Mouse (Mus musculus): ENCODE data around the gene Dcpp3. TPM values are rescaled to one million over a fixed set of nuclear protein-coding genes. Genes with fewer than 3 reads are reported as not detected.
"Not testable (repeated sequence)": the region's sequence is repeated elsewhere in the genome, so short reads cannot be mapped to it uniquely, and the experiment has no call there.

The Dcpp3 gene
- polyA plus RNA-seq (2015; fragmentation: Nextera tagmentation; extraction: Ambion mirVana), result not detected in 2 replicates

DNA sequence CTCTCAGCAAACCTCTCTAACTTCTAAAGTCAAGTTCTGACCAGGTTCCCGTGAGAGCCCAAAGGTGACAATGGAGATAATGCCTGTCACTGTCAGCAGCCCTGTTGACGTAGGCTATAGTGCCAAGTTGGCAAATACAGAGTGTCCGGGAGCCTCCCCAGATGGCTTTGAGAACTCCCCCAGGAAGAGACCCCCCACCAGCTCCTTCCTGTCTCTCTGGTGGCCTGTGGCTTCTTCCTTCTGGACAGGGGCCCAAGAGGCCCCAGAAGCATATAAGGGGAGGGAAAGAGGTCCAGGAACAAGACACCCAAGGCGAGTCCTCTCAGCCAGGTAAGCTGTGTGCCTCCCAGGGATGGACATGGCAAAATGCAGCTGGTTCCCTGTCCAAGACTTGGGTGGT is at the start of gene Dcpp3:
Gene Dcpp3, plus strand, starts transcription at position 301 of the 400 bp plus-strand sequence.
- not testable (repeated sequence) for H3K9me3 ChIP-seq (ENCODE audit: control insufficient read depth, low read length); H3K36me3 ChIP-seq (ENCODE audit: control insufficient read depth, insufficient read depth); H3K4me2 ChIP-seq (ENCODE audit: low read length); H3K4me1 ChIP-seq (replicated peaks; ENCODE audit: control insufficient read depth, insufficient read depth, low read length); H3K27ac ChIP-seq (ENCODE audit: low read length); H3K27me3 ChIP-seq (replicated peaks; ENCODE audit: control insufficient read depth, insufficient read depth, low read length); H3K9ac ChIP-seq (replicated peaks; ENCODE audit: low read depth, low read length); H3K4me3 ChIP-seq (replicated peaks; ENCODE audit: low read length); ATAC-seq
- WGBS, result 76% methylated on average over 4 of the region's 4 CpGs

DNA sequence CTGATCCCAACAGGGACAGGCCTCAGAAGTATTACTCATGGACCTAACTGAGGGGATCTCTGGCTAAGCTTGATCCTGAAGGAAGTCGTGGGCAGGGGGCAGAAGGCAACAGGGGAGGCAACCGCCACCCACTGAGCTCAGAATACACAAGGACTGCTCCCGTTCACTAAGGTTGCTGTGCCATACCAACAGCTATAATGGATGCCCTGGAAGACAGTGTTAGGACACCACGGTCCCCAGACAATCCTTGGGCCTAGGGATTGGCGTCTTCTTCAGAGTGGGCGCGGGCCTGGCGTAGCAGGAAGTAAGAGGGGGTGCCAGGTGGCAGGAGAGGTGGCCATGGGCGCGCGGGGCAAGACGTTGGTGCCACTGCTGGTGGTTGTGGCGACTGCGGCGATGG is 49.5 kb upstream of the Dcpp3 start, which contains the start of gene Prss21:
Gene Prss21, plus strand, starts transcription at position 301 of the 400 bp plus-strand sequence.
- Histone ChIP-seq H3K9ac (replicated peaks; ENCODE audit: low read depth, low read length) (no peak within 1 kb of the TSS), H3K36me3 (ENCODE audit: control insufficient read depth, insufficient read depth) (no peaks in the 10 kb centered on the region), H3K9me3 (ENCODE audit: control insufficient read depth, low read length) (no peaks in the 10 kb centered on the region), H3K27ac (ENCODE audit: low read length) (no peak within 1 kb of the TSS), H3K4me1 (replicated peaks; ENCODE audit: control insufficient read depth, insufficient read depth, low read length) (no peaks in the 10 kb centered on the region), H3K27me3 (replicated peaks; ENCODE audit: control insufficient read depth, insufficient read depth, low read length) (no peaks in the 10 kb centered on the region), H3K4me2 (ENCODE audit: low read length) (no peak within 1 kb of the TSS), H3K4me3 (replicated peaks; ENCODE audit: low read length) (no peak within 1 kb of the TSS)
- no peak for ATAC-seq
- 84% methylated on average over 15 of the region's 15 CpGs for WGBS

DNA sequence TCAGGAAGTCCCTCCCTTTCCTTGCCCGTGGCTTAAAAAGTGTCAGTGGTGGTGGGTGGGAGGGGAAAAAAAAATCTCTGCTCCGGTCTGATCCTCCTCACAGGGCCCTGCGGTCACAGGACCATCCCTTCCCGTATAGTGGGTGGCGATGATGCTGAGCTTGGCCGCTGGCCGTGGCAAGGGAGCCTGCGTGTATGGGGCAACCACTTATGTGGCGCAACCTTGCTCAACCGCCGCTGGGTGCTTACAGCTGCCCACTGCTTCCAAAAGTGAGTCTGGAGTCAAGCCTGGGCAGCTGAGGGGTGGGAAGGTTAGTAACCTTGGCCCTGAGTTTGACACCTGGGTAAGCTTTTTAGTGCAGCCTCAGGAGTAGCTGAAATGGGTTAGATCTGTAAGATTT is 48.7 kb upstream of the Dcpp3 start:
- no peak for ATAC-seq
- 91% methylated on average over 11 of the region's 11 CpGs for WGBS

DNA sequence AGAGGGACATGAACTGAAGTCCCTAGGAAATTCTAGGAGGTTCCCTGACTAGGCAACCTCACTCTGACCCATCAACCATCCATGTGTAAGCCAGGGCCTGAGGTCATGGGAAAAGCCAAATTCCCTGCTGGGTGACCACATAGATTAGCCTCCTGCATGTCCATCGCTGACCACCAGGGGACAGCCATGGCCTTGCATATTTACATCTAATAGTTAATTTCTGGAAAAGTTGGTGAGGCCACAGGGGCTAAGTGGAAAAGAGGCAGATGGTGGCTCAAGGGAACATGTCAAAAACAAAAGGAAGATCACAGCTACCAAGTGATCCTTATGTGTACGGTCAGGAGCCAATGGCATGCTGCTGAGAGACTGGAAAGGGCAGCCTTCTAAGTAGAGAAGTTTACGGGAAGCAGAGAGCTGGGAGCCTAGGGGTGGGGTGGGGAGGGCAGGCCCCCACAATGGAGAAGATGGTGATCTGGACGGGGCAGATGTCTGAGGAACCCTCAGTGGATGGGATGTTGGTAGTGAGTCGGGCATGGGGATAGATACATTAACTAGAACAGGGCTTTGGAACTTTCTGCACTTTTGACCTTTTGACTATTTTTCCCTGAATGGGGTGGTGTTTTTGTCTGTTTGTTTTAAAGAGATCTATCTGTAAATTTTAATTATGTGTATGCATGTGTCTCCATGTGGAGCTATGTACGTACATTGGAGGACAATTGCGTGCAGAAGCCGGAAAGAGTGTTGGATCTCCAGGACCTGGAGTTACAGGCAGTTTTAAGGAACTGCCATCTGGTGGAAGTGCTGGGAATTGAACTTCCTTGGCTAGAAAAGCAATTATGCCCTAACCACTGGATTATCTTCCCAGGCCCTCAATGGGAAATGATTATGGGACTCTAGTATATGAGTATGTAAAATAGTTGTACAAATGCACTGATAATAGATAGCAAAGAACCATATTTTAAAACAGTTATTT is 43.1 kb upstream of the Dcpp3 start:
- WGBS, result 46% methylated on average over 8 of the region's 8 CpGs
- ATAC-seq, result no peak
- Histone ChIP-seq H3K4me1 (replicated peaks; ENCODE audit: control insufficient read depth, insufficient read depth, low read length) (no peaks in the 10 kb centered on the region), H3K4me2 (ENCODE audit: low read length) (no peak overlapping the region), H3K9me3 (ENCODE audit: control insufficient read depth, low read length) (no peaks in the 10 kb centered on the region), H3K27me3 (replicated peaks; ENCODE audit: control insufficient read depth, insufficient read depth, low read length) (no peaks in the 10 kb centered on the region), H3K36me3 (ENCODE audit: control insufficient read depth, insufficient read depth) (no peaks in the 10 kb centered on the region), H3K4me3 (replicated peaks; ENCODE audit: low read length) (no peak overlapping the region), H3K27ac (ENCODE audit: low read length) (no peak overlapping the region), H3K9ac (replicated peaks; ENCODE audit: low read depth, low read length) (no peak overlapping the region)

More for the DNA sequence above, 48.7 kb upstream of the Dcpp3 start:
- H3K4me1 ChIP-seq (replicated peaks; ENCODE audit: control insufficient read depth, insufficient read depth, low read length), result no peaks in the 10 kb centered on the region
- H3K27ac ChIP-seq (ENCODE audit: low read length), result no peak overlapping the region
- H3K27me3 ChIP-seq (replicated peaks; ENCODE audit: control insufficient read depth, insufficient read depth, low read length), result no peaks in the 10 kb centered on the region
- H3K4me2 ChIP-seq (ENCODE audit: low read length), result no peak overlapping the region
- H3K36me3 ChIP-seq (ENCODE audit: control insufficient read depth, insufficient read depth), result no peaks in the 10 kb centered on the region
- no peak overlapping the region for H3K4me3 ChIP-seq (replicated peaks; ENCODE audit: low read length)
- no peaks in the 10 kb centered on the region for H3K9me3 ChIP-seq (ENCODE audit: control insufficient read depth, low read length)
- H3K9ac ChIP-seq (replicated peaks; ENCODE audit: low read depth, low read length), result no peak overlapping the region

DNA sequence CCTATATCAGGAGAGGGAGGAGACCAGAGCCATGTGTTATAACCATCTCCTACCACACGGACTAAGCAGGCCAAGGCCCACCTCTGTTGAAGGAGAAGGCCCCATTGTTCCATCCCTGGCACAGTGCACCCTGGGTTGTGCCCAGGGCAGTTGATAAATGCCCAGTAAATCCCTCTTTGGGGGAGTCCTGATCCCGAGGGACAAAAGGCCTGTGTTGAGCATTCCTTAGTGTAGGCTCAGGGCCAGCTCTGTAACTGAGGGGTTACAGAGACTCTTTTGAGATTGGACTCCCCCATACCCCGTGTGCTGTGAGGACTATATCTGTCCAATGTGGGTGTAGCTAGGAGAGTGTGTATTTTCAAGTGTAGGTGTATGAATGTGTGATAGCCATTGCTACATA is 40.5 kb upstream of the Dcpp3 start:
- Histone ChIP-seq H3K4me3 (replicated peaks; ENCODE audit: low read length) (no peak overlapping the region), H3K27me3 (replicated peaks; ENCODE audit: control insufficient read depth, insufficient read depth, low read length) (no peaks in the 10 kb centered on the region), H3K27ac (ENCODE audit: low read length) (no peak overlapping the region), H3K9me3 (ENCODE audit: control insufficient read depth, low read length) (no peaks in the 10 kb centered on the region), H3K4me1 (replicated peaks; ENCODE audit: control insufficient read depth, insufficient read depth, low read length) (no peaks in the 10 kb centered on the region), H3K9ac (replicated peaks; ENCODE audit: low read depth, low read length) (no peak overlapping the region), H3K4me2 (ENCODE audit: low read length) (no peak overlapping the region), H3K36me3 (ENCODE audit: control insufficient read depth, insufficient read depth) (no peaks in the 10 kb centered on the region)
- ATAC-seq, result peak; percentile 78
- WGBS, result 30% methylated on average over 3 of the region's 3 CpGs

DNA sequence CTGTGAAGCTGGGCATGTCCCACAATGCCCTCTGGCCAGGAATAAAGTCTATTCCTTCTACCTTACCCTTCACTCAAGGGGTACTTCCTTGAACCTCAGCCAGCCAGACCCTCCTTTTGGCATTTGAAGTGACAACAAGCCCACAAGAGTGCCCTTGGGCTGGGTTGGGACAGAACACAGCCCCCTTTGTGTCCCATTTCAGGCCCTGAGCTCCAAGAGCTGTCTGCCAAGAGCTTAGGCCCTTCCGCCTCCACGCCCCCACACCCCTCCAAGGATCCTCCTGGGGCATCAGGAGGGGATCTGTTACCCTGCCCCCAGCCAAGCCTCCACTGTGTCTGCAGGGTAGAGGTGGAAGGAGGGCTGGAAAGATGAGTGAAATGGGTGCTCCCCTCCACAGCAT is 40.1 kb upstream of the Dcpp3 start:
- H3K4me1 ChIP-seq (replicated peaks; ENCODE audit: control insufficient read depth, insufficient read depth, low read length), result no peaks in the 10 kb centered on the region
- H3K4me2 ChIP-seq (ENCODE audit: low read length), result no peak overlapping the region
- ATAC-seq, result peak; percentile 52
- H3K9me3 ChIP-seq (ENCODE audit: control insufficient read depth, low read length), result no peaks in the 10 kb centered on the region
- H3K9ac ChIP-seq (replicated peaks; ENCODE audit: low read depth, low read length), result no peak overlapping the region
- H3K27me3 ChIP-seq (replicated peaks; ENCODE audit: control insufficient read depth, insufficient read depth, low read length), result no peaks in the 10 kb centered on the region
- H3K4me3 ChIP-seq (replicated peaks; ENCODE audit: low read length), result no peak overlapping the region
- WGBS, result 74% methylated on average over 2 of the region's 2 CpGs
- no peaks in the 10 kb centered on the region for H3K36me3 ChIP-seq (ENCODE audit: control insufficient read depth, insufficient read depth)
- no peak overlapping the region for H3K27ac ChIP-seq (ENCODE audit: low read length)

DNA sequence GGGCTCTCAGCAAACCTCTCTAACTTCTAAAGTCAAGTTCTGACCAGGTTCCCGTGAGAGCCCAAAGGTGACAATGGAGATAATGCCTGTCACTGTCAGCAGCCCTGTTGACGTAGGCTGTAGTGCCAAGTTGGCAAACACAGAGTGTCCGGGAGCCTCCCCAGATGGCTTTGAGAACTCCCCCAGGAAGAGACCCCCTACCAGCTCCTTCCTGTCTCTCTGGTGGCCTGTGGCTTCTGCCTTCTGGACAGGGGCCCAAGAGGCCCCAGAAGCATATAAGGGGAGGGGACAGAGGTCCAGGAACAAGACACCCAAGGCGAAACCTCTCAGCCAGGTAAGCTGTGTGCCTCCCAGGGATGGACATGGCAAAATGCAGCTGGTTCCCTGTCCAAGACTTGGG is 36.7 kb upstream of the Dcpp3 start, which contains the start of the genes Dcpp1 and Dcpp2:
Gene Dcpp1, plus strand, starts transcription at position 301 of the 400 bp plus-strand sequence.
Gene Dcpp2, plus strand, starts transcription at position 305 of the 400 bp plus-strand sequence.
- 82% methylated on average over 4 of the region's 4 CpGs for WGBS
- ATAC-seq; H3K9ac ChIP-seq (replicated peaks; ENCODE audit: low read depth, low read length); H3K36me3 ChIP-seq (ENCODE audit: control insufficient read depth, insufficient read depth); H3K4me3 ChIP-seq (replicated peaks; ENCODE audit: low read length); H3K27me3 ChIP-seq (replicated peaks; ENCODE audit: control insufficient read depth, insufficient read depth, low read length); H3K9me3 ChIP-seq (ENCODE audit: control insufficient read depth, low read length); H3K4me2 ChIP-seq (ENCODE audit: low read length); H3K27ac ChIP-seq (ENCODE audit: low read length); H3K4me1 ChIP-seq (replicated peaks; ENCODE audit: control insufficient read depth, insufficient read depth, low read length): not testable (repeated sequence)

DNA sequence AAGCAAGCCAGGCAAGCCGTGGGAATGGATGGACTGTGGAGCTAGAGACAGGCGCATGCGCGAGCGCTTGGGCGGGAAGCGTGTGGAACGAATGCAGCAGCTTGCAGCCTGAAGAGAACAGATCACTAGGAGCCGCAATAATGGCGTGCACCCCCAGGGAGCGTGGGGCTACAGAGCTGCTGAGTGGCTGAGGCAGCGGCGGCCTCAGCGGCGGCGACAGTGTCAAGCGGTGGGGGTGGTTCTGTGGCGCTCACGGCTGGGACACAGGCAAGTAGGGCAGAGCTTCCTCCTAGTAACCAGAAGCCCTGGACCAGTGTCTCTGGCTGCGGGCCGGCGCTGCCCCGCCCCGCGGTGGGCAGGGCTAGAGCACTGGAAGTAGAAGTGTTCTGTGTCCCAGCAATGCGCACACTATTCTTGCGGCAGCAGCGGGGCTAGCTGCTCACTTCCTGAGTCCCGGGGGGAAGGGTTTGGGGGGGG is 7.3 kb downstream of the Dcpp3 start:
- peak; percentile 99 for ATAC-seq
- under 1% methylated on average over 29 of the region's 29 CpGs for WGBS
- H3K4me1 ChIP-seq (replicated peaks; ENCODE audit: control insufficient read depth, insufficient read depth, low read length), result peaks cover 10% of the 10 kb centered on the region
- peak overlapping the region; percentile 90 for H3K27ac ChIP-seq (ENCODE audit: low read length)
- peak overlapping the region; percentile 65 for H3K9ac ChIP-seq (replicated peaks; ENCODE audit: low read depth, low read length)
- no peaks in the 10 kb centered on the region for H3K36me3 ChIP-seq (ENCODE audit: control insufficient read depth, insufficient read depth)
- no peaks in the 10 kb centered on the region for H3K27me3 ChIP-seq (replicated peaks; ENCODE audit: control insufficient read depth, insufficient read depth, low read length)
- peak overlapping the region; percentile 95 for H3K4me2 ChIP-seq (ENCODE audit: low read length)
- H3K9me3 ChIP-seq (ENCODE audit: control insufficient read depth, low read length), result no peaks in the 10 kb centered on the region
- H3K4me3 ChIP-seq (replicated peaks; ENCODE audit: low read length), result peak overlapping the region; percentile 52

DNA sequence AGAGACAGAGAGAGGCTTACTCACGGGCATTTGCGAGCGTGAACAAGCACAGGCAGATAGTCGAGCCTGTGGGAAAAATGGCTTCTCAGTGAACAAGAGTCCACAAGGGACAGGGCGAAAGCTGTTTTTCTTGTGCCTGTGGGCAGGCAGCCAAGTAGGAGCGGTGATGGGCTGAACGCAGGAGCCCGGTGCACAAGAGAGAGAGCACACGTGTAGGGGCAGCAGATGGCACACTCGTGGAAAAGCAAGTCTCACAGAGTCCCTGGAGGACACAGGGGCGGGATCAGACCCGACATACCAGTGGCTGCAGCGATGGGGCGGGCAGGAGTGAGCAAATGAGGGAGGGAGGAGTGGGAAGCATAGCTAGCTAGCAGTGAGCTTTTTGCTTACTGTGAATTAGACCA is 7.8 kb downstream of the Dcpp3 start:
- Histone ChIP-seq H3K27ac (ENCODE audit: low read length) (peak overlapping the region; percentile 90), H3K4me1 (replicated peaks; ENCODE audit: control insufficient read depth, insufficient read depth, low read length) (peaks cover 10% of the 10 kb centered on the region), H3K9ac (replicated peaks; ENCODE audit: low read depth, low read length) (peak overlapping the region; percentile 65), H3K9me3 (ENCODE audit: control insufficient read depth, low read length) (no peaks in the 10 kb centered on the region), H3K4me3 (replicated peaks; ENCODE audit: low read length) (peak overlapping the region; percentile 52), H3K4me2 (ENCODE audit: low read length) (peak overlapping the region; percentile 95), H3K27me3 (replicated peaks; ENCODE audit: control insufficient read depth, insufficient read depth, low read length) (no peaks in the 10 kb centered on the region), H3K36me3 (ENCODE audit: control insufficient read depth, insufficient read depth) (no peaks in the 10 kb centered on the region)
- ATAC-seq, result peak; percentile 69
- WGBS, result 0% methylated on average over 14 of the region's 14 CpGs
